Mouse (Mus musculus): ENCODE data around the gene Kcnn1.
"Not testable (repeated sequence)": the region's sequence is repeated elsewhere in the genome, so short reads cannot be mapped to it uniquely, and the experiment has no call there.

GRCm38 (mm10) chr8:70822594-70822993, 40.5 kb downstream of the Kcnn1 start:
- not testable (repeated sequence) for TF ChIP-seq POLR2A (IDR thresholded peaks at IDR 0.05; ENCODE audit: borderline replicate concordance, low read depth, low read length); CTCF (IDR thresholded peaks at IDR 0.05; ENCODE audit: low read depth, low read length)
